Mouse (Mus musculus) spleen, adult 2 months (tissue): ENCODE measurements around the gene Cdyl. TPM values are rescaled to one million over a fixed set of nuclear protein-coding genes. Genes with fewer than 3 reads are reported as not detected.

Experiments used
- DNase-seq, 2 experiments: peaks; one replicate each; pipeline versions ENCODE4 v3.0.0 to v3.0.0-alpha.2; 2012 to 2021; ENCODE audit warnings: low spot score in 2 of 2, low read depth in 1 of 2
- H3K27ac ChIP-seq: fragments of 200-500 bp; 2 replicates; pipeline ENCODE4 v1.5.1; 2012; ENCODE audit warnings: low read length, inconsistent platforms; ENCODE audit not compliant: insufficient read depth
- H3K27me3 ChIP-seq: fragments of 200-500 bp; 2 replicates; pipeline ENCODE4 v1.6.1; 2012; ENCODE audit warnings: mild to moderate bottlenecking, moderate library complexity, low read length, inconsistent platforms; ENCODE audit not compliant: control insufficient read depth, insufficient read depth
- H3K36me3 ChIP-seq: fragments of 200-500 bp; 2 replicates; pipeline ENCODE4 v1.6.1; 2012; ENCODE audit warnings: mild to moderate bottlenecking, low read length, inconsistent platforms; ENCODE audit not compliant: control insufficient read depth, insufficient read depth
- H3K4me1 ChIP-seq: fragments of 200-500 bp; 2 replicates; pipeline ENCODE4 v1.6.1; 2011; ENCODE audit warnings: inconsistent platforms; ENCODE audit not compliant: control insufficient read depth, insufficient read depth, insufficient read length
- H3K4me3 ChIP-seq: fragments of 200-500 bp; 2 replicates; pipeline ENCODE4 v1.5.1; 2011; ENCODE audit warnings: mild to moderate bottlenecking, inconsistent platforms; ENCODE audit not compliant: insufficient read depth, insufficient read length; ENCODE audit errors: extremely low read depth
- CTCF ChIP-seq: fragments of 200-500 bp; IDR thresholded peaks from 2 replicates; pipeline ENCODE4 v1.5.1; 2011; ENCODE audit warnings: mild to moderate bottlenecking, inconsistent platforms; ENCODE audit not compliant: insufficient read depth, insufficient read length, insufficient replicate concordance; ENCODE audit errors: extremely low read depth
- POLR2A ChIP-seq: fragments of 200-500 bp; IDR thresholded peaks from 2 replicates; pipeline ENCODE4 v1.6.1; 2011; ENCODE audit warnings: low read depth, low read length, inconsistent platforms
- WGBS: fragments of 180-500 bp; shearing (Covaris S2); methylation state at CpG from one replicate; pipeline ENCODE4 v1.1.7; 2018; 5-methylcytosine and 5-hydroxymethylcytosine counted together
- polyA plus RNA-seq: library from polyadenylated mRNA; depleted of rRNA; stranded (reverse); fragments of >200 nt; gene quantifications from 2 replicates; pipeline ENCODE4 v1.2.3, GENCODE M21; 2012

Gene Cdyl
- polyA plus RNA-seq, 1 experiment, result 4.4 TPM

DNA sequence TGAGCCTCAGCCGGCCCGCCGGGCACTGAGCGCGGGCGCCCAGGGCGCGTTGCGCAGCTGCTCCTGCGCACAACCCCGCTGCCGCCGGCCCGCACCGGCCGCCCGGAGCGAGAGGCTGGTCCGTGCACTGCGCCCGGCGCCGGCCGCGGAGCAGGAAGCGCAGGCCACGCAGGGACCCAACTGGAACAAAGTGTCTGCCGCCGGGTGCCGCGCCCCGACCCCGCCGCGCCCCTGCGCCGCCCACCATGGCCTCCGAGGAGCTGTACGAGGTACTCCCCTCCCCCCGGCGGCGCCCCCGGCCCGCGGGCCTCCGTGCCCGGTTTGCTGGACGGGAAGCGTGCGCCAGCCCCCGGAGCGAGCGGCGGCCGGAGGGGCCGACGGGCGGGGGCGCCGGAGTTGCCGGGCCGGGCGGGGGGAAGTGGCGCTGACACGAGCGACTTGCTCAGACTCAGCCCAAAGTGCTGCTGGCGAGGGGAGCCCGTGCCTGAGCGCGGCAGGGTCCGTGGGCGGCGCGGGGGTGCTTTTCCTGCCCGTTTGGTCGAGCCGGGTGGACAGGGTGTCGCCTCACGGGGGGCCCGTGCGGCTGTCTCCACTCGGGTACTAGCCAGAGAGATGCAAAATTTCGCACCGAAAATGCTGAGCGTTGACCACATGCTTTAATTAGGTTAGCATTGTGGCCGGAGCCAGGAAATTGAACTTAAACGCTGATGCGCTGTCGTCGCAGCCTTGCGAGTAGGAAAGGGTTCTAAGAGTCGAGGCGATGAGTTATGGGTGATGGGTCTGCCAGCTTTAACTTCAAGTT is 82.2 kb downstream of the Cdyl start:
- WGBS, result 1% methylated on average over 76 of the region's 93 CpGs
- H3K4me1 ChIP-seq, result peaks cover 9% of the 10 kb centered on the region
- DNase-seq, result peak in 1 of 2 experiments; percentile 63

DNA sequence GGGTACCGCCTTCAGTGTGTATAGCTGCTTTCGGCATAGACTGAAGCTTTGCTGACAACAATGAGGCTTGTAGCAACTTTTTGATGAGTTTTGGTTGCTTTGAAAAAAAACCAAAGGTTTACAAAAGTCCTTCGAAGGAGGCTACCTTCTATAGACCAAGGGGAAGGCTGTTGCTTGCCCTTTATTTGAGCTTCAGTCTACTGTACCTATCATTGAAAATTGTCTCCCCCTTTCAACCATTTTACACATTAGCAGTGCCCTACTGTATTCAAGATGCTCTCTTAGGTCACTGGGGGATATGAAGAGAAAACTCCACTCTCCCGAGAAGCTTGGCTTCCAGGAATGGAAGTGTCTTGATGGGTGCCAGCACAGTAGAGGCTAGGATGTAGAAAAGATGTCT is 83.1 kb downstream of the Cdyl start:
- no peaks in the 10 kb centered on the region for H3K36me3 ChIP-seq
- WGBS, result 43% methylated on average over 4 of the region's 4 CpGs
- peaks cover 9% of the 10 kb centered on the region for H3K4me1 ChIP-seq
- peaks cover 2% of the 10 kb centered on the region; the same call in 1 of the 2 replicates for H3K27me3 ChIP-seq
- TF ChIP-seq POLR2A, result no peak
- TF ChIP-seq CTCF, result no peak
- no peak for DNase-seq
- no peak overlapping the region for H3K27ac ChIP-seq
- H3K4me3 ChIP-seq, result peak overlapping the region; percentile 67

More for the DNA sequence above, 82.2 kb downstream of the Cdyl start:
- H3K36me3 ChIP-seq, result no peaks in the 10 kb centered on the region
- no peak for TF ChIP-seq CTCF
- no peak for TF ChIP-seq POLR2A
- H3K27ac ChIP-seq, result peak overlapping the region; percentile 67
- peaks cover 2% of the 10 kb centered on the region; the same call in 1 of the 2 replicates for H3K27me3 ChIP-seq
- H3K4me3 ChIP-seq, result peak overlapping the region; percentile 67

DNA sequence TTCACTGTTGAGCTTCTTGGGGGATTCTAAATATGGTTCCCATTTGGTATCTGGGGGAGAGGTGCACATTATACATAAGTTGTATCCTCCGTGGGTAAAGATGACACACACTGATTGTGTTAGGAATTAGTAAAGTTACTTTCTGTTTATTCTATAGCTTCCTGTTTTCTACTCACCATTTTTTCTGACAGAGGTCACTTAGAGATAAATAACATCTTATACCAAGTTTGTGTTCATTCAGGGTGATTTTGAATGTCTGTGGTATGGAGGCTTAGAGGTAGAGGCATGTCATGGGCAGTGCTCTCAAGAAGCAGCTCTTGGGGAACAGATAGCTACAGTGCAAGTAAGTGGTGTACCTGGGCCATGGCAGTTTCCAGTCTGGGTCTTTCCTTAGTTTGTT is 83.6 kb downstream of the Cdyl start:
- WGBS, result 50% methylated on average over 1 of the region's 1 CpGs
- Histone ChIP-seq H3K36me3 (no peaks in the 10 kb centered on the region), H3K27ac (no peak overlapping the region)

DNA sequence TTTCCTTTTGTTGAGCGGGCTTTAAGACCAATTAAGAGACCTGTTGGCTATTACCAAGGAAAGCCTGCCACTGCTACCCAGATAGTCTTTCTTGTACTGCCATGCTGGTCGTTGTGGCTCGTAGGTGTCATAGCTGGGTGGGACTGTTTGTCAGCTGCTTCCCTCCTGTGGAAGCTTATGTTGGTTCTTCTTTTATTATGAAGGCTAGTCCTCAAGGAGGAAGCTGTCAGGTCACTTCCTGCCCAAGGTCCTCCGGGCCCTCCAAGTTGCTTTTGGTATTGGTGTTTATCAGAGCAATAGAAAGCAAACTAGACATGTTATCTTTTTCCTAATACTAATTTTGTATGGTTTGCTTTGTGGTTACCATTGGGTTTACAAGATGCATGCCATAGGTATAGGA is 89.6 kb downstream of the Cdyl start:
- DNase-seq, result peak in 1 of 2 experiments; percentile 22
- WGBS, result 35% methylated on average over 4 of the region's 4 CpGs
- Histone ChIP-seq H3K27me3 (no peaks in the 10 kb centered on the region), H3K27ac (no peak overlapping the region), H3K36me3 (no peaks in the 10 kb centered on the region), H3K4me1 (peaks cover 6% of the 10 kb centered on the region; the same call in 1 of the 2 replicates), H3K4me3 (no peak overlapping the region)
- no peak for TF ChIP-seq CTCF
- TF ChIP-seq POLR2A, result no peak

More for the DNA sequence above, 83.6 kb downstream of the Cdyl start:
- Histone ChIP-seq H3K4me3 (no peak overlapping the region; the same call in 1 of the 2 replicates), H3K27me3 (peaks cover 2% of the 10 kb centered on the region; the same call in 1 of the 2 replicates), H3K4me1 (peaks cover 9% of the 10 kb centered on the region)
- no peak for DNase-seq
- TF ChIP-seq CTCF (no peak), POLR2A (no peak)

DNA sequence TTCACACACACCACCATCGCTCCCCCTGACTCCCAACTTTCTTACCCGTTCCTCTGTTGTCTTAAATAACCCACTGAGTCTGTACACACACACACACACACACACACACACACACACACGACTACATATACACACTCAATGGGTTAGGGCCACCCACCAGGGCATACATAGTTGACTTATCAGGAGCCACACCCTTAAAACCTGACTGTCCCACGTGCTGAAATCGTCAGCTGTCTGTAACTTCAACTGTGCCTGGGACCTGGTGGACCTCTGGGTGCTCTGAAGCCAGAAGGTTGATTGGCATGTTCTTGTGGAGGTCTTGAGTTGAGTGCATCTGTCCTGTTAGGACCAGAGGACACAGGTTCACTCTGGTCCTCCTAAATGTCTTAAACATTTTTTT is 90.0 kb downstream of the Cdyl start:
- Histone ChIP-seq H3K27ac (no peak overlapping the region), H3K27me3 (no peaks in the 10 kb centered on the region), H3K36me3 (no peaks in the 10 kb centered on the region), H3K4me1 (peaks cover 9% of the 10 kb centered on the region; the same call in 1 of the 2 replicates), H3K4me3 (no peak overlapping the region)
- 82% methylated on average over 5 of the region's 5 CpGs for WGBS
- DNase-seq, result no peak
- TF ChIP-seq POLR2A (no peak), CTCF (no peak)

DNA sequence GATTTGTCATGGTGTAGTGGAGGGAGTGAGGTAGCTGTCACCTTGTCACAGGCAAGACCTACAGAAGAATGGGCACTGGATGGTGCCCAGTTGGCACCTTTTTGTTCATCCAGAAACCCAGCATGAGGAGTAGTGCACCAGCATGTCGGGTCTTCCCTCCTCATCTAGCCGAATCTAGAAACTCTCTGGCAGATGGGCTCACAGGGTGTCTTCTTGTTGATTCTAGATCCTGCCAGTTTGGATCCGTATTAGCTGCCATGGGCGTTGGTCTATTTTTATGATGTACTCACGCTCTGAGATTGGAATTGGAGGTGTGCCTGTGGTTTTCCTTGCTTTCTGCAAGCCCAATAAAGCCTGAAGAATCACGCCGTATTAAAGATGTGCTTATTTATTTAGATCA is 92.4 kb downstream of the Cdyl start:
- no peak for TF ChIP-seq CTCF
- TF ChIP-seq POLR2A, result no peak
- no peak for DNase-seq
- Histone ChIP-seq H3K4me1 (peaks cover 12% of the 10 kb centered on the region), H3K27ac (no peak overlapping the region), H3K27me3 (no peaks in the 10 kb centered on the region), H3K36me3 (no peaks in the 10 kb centered on the region), H3K4me3 (no peak overlapping the region)
- 91% methylated on average over 7 of the region's 7 CpGs for WGBS

DNA sequence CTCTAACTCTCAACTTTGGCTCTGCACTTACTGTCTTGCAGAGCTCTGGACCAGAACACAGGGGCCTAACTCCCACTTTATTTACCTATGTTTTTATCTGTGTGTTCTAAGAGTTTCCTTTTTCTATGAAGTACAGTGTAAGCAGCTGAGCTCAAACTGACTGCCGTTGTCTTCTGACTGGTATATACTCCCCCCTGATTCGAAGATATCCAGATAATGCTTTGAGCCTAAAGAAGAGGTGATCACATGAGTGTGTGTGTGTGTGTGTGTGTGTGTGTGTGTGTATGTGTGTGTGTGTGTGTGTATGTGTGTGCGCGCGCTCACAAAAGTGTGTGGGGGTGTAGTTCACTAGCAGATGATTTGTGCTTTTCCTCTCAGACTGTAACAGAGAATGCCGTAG is 95.4 kb downstream of the Cdyl start:
- no peaks in the 10 kb centered on the region for H3K27me3 ChIP-seq
- H3K4me3 ChIP-seq, result no peak overlapping the region
- 75% methylated on average over 6 of the region's 6 CpGs for WGBS
- DNase-seq, result no peak
- H3K36me3 ChIP-seq, result no peaks in the 10 kb centered on the region
- TF ChIP-seq CTCF (no peak), POLR2A (no peak)
- peaks cover 8% of the 10 kb centered on the region for H3K4me1 ChIP-seq
- H3K27ac ChIP-seq, result no peak overlapping the region
